Mouse (Mus musculus): ENCODE results near the gene Afmid. TPM values are rescaled to one million over a fixed set of nuclear protein-coding genes. Genes with fewer than 3 reads are reported as not detected.
A peak's percentile ranks its signal among the peaks of the same experiment; 100 is the strongest.

Gene Afmid
- total and polyA plus RNA-seq, 3 experiments: 3.3 to 3.8 TPM; not detected in 1

- no peaks in the 10 kb centered on the region for H3K79me2 ChIP-seq (ENCODE audit: control insufficient read depth, insufficient read depth, low read length, poor library complexity)
- peak overlapping the region; percentile 27 for H3K9ac ChIP-seq (ENCODE audit: control insufficient read depth, low read depth, low read length, poor library complexity, severe bottlenecking)
- H3K4me1 ChIP-seq (ENCODE audit: control insufficient read depth in 1 of 2, insufficient read depth in 2 of 2, low read length in 2 of 2): peaks cover 21 to 28% of the 10 kb centered on the region in 2 experiments
- no peaks in the 10 kb centered on the region for H3K9me3 ChIP-seq (replicated peaks; ENCODE audit: insufficient read depth, low read length)
- peak overlapping the region in 1 of 2 experiments; percentile 13; a peak in 2 of 4 replicates for H3K4me3 ChIP-seq (ENCODE audit: control insufficient read depth in 1 of 2, insufficient read depth in 1 of 2, low read depth in 2 of 2, low read length in 2 of 2)
- TF ChIP-seq RAD21 (IDR thresholded peaks at IDR 0.05; ENCODE audit: low read depth, low read length) (no peak), MEF2A (IDR thresholded peaks at IDR 0.05; ENCODE audit: extremely low read depth, insufficient replicate concordance, low read depth, low read length, poor library complexity, severe bottlenecking) (no peak), TBP (IDR thresholded peaks at IDR 0.05; ENCODE audit: low read depth, low read length) (0 out of 2 replicates have a peak, but pooled peaks have one; percentile 3), ZNF384 (IDR thresholded peaks at IDR 0.05; ENCODE audit: low read depth, low read length) (no peak), E2F4 (IDR thresholded peaks at IDR 0.05; ENCODE audit: borderline replicate concordance, low read depth, low read length) (no peak), MXI1 (IDR thresholded peaks at IDR 0.05; ENCODE audit: low read depth, low read length) (no peak), TCF12 (IDR thresholded peaks at IDR 0.05; ENCODE audit: low read depth, low read length) (no peak), MAZ (IDR thresholded peaks at IDR 0.05; ENCODE audit: low read depth, low read length) (no peak), NELFE (IDR thresholded peaks at IDR 0.05; ENCODE audit: low read depth, low read length) (peak; percentile 10; the same call in 1 of the 2 replicates), HCFC1 (IDR thresholded peaks at IDR 0.05; ENCODE audit: low read depth, low read length) (no peak), MYB (IDR thresholded peaks at IDR 0.05; ENCODE audit: low read depth, low read length) (no peak), GATA1 (IDR thresholded peaks at IDR 0.05; ENCODE audit: low read depth, low read length) (no peak), POLR2AphosphoS5 (IDR thresholded peaks at IDR 0.05; ENCODE audit: borderline replicate concordance, low read depth, low read length) (no peak), CHD2 (IDR thresholded peaks at IDR 0.05; ENCODE audit: low read length) (no peak)
- H3K27ac ChIP-seq (ENCODE audit: control insufficient read depth, low read depth, low read length): peak overlapping the region; percentile 73
- H3K27me3 ChIP-seq (ENCODE audit: control insufficient read depth in 1 of 2, insufficient read depth in 2 of 2, low read length in 2 of 2): no peaks in the 10 kb centered on the region
- DNase-seq (ENCODE audit: low read depth, low spot score): no peak
- H3K36me3 ChIP-seq (ENCODE audit: control insufficient read depth in 1 of 2, insufficient read depth in 2 of 2, low read length in 2 of 2): peaks cover 0 to 17% of the 10 kb centered on the region in 2 experiments; a peak in 2 of 4 replicates
Measured at GRCm38 (mm10) chr11:117839021-117839420, 13.3 kb downstream of the Afmid start.

GRCm38 (mm10) chr11:117840910-117841309 lies 15.2 kb downstream of the Afmid start:
- no peak for DNase-seq (ENCODE audit: low read depth, low spot score)
- no peaks in the 10 kb centered on the region for H3K27me3 ChIP-seq (ENCODE audit: control insufficient read depth in 1 of 2, insufficient read depth in 2 of 2, low read length in 2 of 2)
- no peak overlapping the region for H3K4me3 ChIP-seq (ENCODE audit: control insufficient read depth in 1 of 2, insufficient read depth in 1 of 2, low read depth in 2 of 2, low read length in 2 of 2)
- no peaks in the 10 kb centered on the region for H3K79me2 ChIP-seq (ENCODE audit: control insufficient read depth, insufficient read depth, low read length, poor library complexity)
- no peaks in the 10 kb centered on the region for H3K9me3 ChIP-seq (replicated peaks; ENCODE audit: insufficient read depth, low read length)
- H3K36me3 ChIP-seq (ENCODE audit: control insufficient read depth in 1 of 2, insufficient read depth in 2 of 2, low read length in 2 of 2): peaks cover 0 to 17% of the 10 kb centered on the region in 2 experiments; a peak in 2 of 4 replicates
- no peak overlapping the region for H3K9ac ChIP-seq (ENCODE audit: control insufficient read depth, low read depth, low read length, poor library complexity, severe bottlenecking)
- H3K27ac ChIP-seq (ENCODE audit: control insufficient read depth, low read depth, low read length): no peak overlapping the region
- H3K4me1 ChIP-seq (ENCODE audit: control insufficient read depth in 1 of 2, insufficient read depth in 2 of 2, low read length in 2 of 2): peaks cover 21 to 28% of the 10 kb centered on the region in 2 experiments
- peak; percentile 55; the same call in 1 of the 2 replicates for TF ChIP-seq USF1 (IDR thresholded peaks at IDR 0.05; ENCODE audit: low read depth, low read length)
- no peak for TF ChIP-seq MEF2A (IDR thresholded peaks at IDR 0.05; ENCODE audit: extremely low read depth, insufficient replicate concordance, low read depth, low read length, poor library complexity, severe bottlenecking)
